Mouse (Mus musculus): ENCODE data around the gene Polq. TPM values are rescaled to one million over a fixed set of nuclear protein-coding genes. Genes with fewer than 3 reads are reported as not detected.
"Not testable (repeated sequence)": the region's sequence is repeated elsewhere in the genome, so short reads cannot be mapped to it uniquely, and the experiment has no call there.

Polq gene
- polyA plus RNA-seq, 1 experiment = 0.20 TPM

- DNase-seq (ENCODE audit: low read depth) = no peak
These were observed 82.7 kb downstream of the Polq start for GRCm38 (mm10) chr16:37094169-37094833.

GRCm38 (mm10) chr16:37108763-37109162 is 97.2 kb downstream of the Polq start:
- DNase-seq (ENCODE audit: low read depth) = no peak

- DNase-seq (ENCODE audit: low read depth) = no peak
These were observed 97.7 kb downstream of the Polq start for GRCm38 (mm10) chr16:37109285-37109684.

- DNase-seq (ENCODE audit: low read depth) = not testable (repeated sequence)
These were observed 113.6 kb downstream of the Polq start for GRCm38 (mm10) chr16:37125190-37125589.

Other genes with a start within 250 kb of the Polq start
- 21.4 and 31.2 TPM in 2 replicates for gene Slc15a2, start 226.8 kb upstream of the Polq start, polyA plus RNA-seq (2012; rRNA removed)
- 4.5 and 4.8 TPM in 2 replicates for gene Iqcb1, start 183.4 kb upstream of the Polq start, polyA plus RNA-seq (2012; rRNA removed)
- 0.65 and 1.0 TPM in 2 replicates for gene Eaf2, start 136.8 kb upstream of the Polq start, polyA plus RNA-seq (2012; rRNA removed)
- 114 and 124 TPM in 2 replicates for gene Golgb1, start 136.6 kb upstream of the Polq start, polyA plus RNA-seq (2012; rRNA removed)
- 11.1 and 11.4 TPM in 2 replicates for gene Hcls1, start 76.8 kb upstream of the Polq start, polyA plus RNA-seq (2012; rRNA removed)
- 0.20 TPM in 1 of 2 replicates, not detected in the other for gene Fbxo40, start 21.3 kb upstream of the Polq start, polyA plus RNA-seq (2012; rRNA removed)

All from gonadal fat pad, adult 2 months (tissue).